Mouse (Mus musculus) forebrain, embryonic 12.5 days (tissue): ENCODE results near the gene Ubtd2. TPM values are rescaled to one million over a fixed set of nuclear protein-coding genes. Genes with fewer than 3 reads are reported as not detected.

Experiments used
- ATAC-seq: fragments of 200-750 bp; cut with Nextera tagmentation; 2 replicates; pipeline ENCODE4 v1.8.0; 2017; ENCODE audit warnings: moderate TSS enrichment; ENCODE audit not compliant: low FRiP score
- H3K27ac ChIP-seq: fragments of 300-500 bp; sonication (generic); 2 replicates; pipeline ENCODE4 v1.5.1; 2016; ENCODE audit warnings: mild to moderate bottlenecking
- H3K27me3 ChIP-seq: fragments of 300-500 bp; sonication (generic); 2 replicates; pipeline ENCODE4 v1.6.1; 2016; ENCODE audit warnings: mild to moderate bottlenecking
- H3K36me3 ChIP-seq: fragments of 300-500 bp; sonication (generic); replicated peaks from 2 replicates; pipeline ENCODE4 v1.6.1; 2016; ENCODE audit warnings: mild to moderate bottlenecking
- H3K4me1 ChIP-seq: fragments of 300-500 bp; sonication (generic); 2 replicates; pipeline ENCODE4 v1.6.1; 2016
- H3K4me2 ChIP-seq: fragments of 300-500 bp; sonication (generic); 2 replicates; pipeline ENCODE4 v1.6.1; 2016; ENCODE audit warnings: mild to moderate bottlenecking, moderate library complexity
- H3K4me3 ChIP-seq: fragments of 300-500 bp; sonication (generic); replicated peaks from 2 replicates; pipeline ENCODE4 v1.5.1; 2016; ENCODE audit warnings: mild to moderate bottlenecking
- H3K9ac ChIP-seq: fragments of 300-500 bp; sonication (generic); 2 replicates; pipeline ENCODE4 v1.6.1; 2016; ENCODE audit warnings: mild to moderate bottlenecking
- H3K9me3 ChIP-seq: fragments of 300-500 bp; sonication (generic); 2 replicates; pipeline ENCODE4 v1.6.1; 2016
- WGBS: fragments of 180-500 bp; shearing (Covaris S2); methylation state at CpG from one replicate; pipeline ENCODE4 v1.1.7; 2016; 5-methylcytosine and 5-hydroxymethylcytosine counted together
- polyA plus RNA-seq: library from polyadenylated mRNA; unstranded; fragments of >200 nt; fragmentation: Nextera tagmentation; extraction: Ambion mirVana; gene quantifications from 2 replicates; pipeline ENCODE4 v1.2.1, GENCODE M21; 2016

Gene Ubtd2
- polyA plus RNA-seq, 1 experiment from 2014 or later: 68.3 TPM

DNA sequence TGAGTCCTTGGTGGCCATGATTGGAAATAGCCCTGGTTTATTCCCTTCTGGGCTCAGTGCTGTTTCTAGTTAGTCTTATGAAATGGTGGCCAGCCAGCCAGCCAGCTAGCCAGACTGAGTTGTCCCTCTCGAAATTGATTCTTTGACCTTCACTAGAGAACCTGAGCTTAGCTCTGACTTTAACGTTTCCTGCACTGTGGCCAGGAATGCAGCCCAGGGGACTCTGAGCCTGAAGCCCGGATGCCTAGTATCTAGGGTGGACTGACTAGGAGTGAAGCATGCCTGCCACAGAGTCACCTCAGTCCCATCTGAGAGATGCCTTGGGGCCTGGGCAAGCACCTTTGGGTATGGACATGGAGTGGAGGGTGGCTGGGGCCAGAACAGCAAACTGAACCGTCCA lies 109.5 kb downstream of the Ubtd2 start:
- H3K9me3 ChIP-seq: no peaks in the 10 kb centered on the region
- peaks cover 6% of the 10 kb centered on the region for H3K4me1 ChIP-seq
- 62% methylated on average over 4 of the region's 4 CpGs for WGBS
- H3K27me3 ChIP-seq: no peaks in the 10 kb centered on the region
- no peaks in the 10 kb centered on the region for H3K36me3 ChIP-seq
- no peak overlapping the region for H3K4me2 ChIP-seq
- ATAC-seq: no peak
- H3K9ac ChIP-seq: no peak overlapping the region
- H3K4me3 ChIP-seq: no peak overlapping the region
- 0 out of 2 replicates have a peak overlapping the region, but pooled peaks have one; percentile 13 for H3K27ac ChIP-seq

GRCm38 (mm10) chr11:32565088-32565487 lies 109.9 kb downstream of the Ubtd2 start:
- Histone ChIP-seq H3K4me1 (peaks cover 6% of the 10 kb centered on the region), H3K4me2 (no peak overlapping the region), H3K36me3 (no peaks in the 10 kb centered on the region), H3K27ac (0 out of 2 replicates have a peak overlapping the region, but pooled peaks have one; percentile 13), H3K9me3 (no peaks in the 10 kb centered on the region), H3K4me3 (no peak overlapping the region), H3K27me3 (no peaks in the 10 kb centered on the region), H3K9ac (no peak overlapping the region)
- no peak for ATAC-seq
- WGBS: 62% methylated on average over 8 of the region's 8 CpGs

GRCm38 (mm10) chr11:32566184-32566583 lies 111.0 kb downstream of the Ubtd2 start:
- no peak overlapping the region for H3K27ac ChIP-seq
- no peak for ATAC-seq
- no peak overlapping the region for H3K4me2 ChIP-seq
- H3K9me3 ChIP-seq: no peaks in the 10 kb centered on the region
- WGBS: 92% methylated on average over 6 of the region's 6 CpGs
- no peaks in the 10 kb centered on the region for H3K27me3 ChIP-seq
- no peak overlapping the region for H3K4me3 ChIP-seq
- peaks cover 6% of the 10 kb centered on the region for H3K4me1 ChIP-seq
- no peak overlapping the region for H3K9ac ChIP-seq
- H3K36me3 ChIP-seq: no peaks in the 10 kb centered on the region

Other genes with a start within 250 kb of the Ubtd2 start
- 61.4 and 62.7 TPM in 2 replicates for gene Snrnp25, start 250.0 kb upstream of the Ubtd2 start, polyA plus RNA-seq
- 18.3 and 19.1 TPM in 2 replicates for gene Rhbdf1, start 233.1 kb upstream of the Ubtd2 start, polyA plus RNA-seq
- gene Mpg, start 228.9 kb upstream of the Ubtd2 start, polyA plus RNA-seq: 25.0 and 29.3 TPM in 2 replicates
- gene Nprl3, start 187.7 kb upstream of the Ubtd2 start, polyA plus RNA-seq: 50.2 and 50.9 TPM in 2 replicates
- gene Hba-x, start 179.0 kb upstream of the Ubtd2 start, polyA plus RNA-seq: 1,147 and 1,607 TPM in 2 replicates
- 2,326 and 2,947 TPM in 2 replicates for gene Hba-a1, start 171.9 kb upstream of the Ubtd2 start, polyA plus RNA-seq
- gene Hbq1b, start 168.4 kb upstream of the Ubtd2 start, polyA plus RNA-seq: 2.4 TPM in 2 replicates
- 4,843 and 6,486 TPM in 2 replicates for gene Hba-a2, start 158.9 kb upstream of the Ubtd2 start, polyA plus RNA-seq
- gene Hbq1a, start 155.3 kb upstream of the Ubtd2 start, polyA plus RNA-seq: 0.73 TPM in 1 of 2 replicates, not detected in the other
- 25.2 and 26.0 TPM in 2 replicates for gene Sh3pxd2b, start 107.5 kb upstream of the Ubtd2 start, polyA plus RNA-seq
- 0.27 TPM in 1 of 2 replicates, not detected in the other for gene Efcab9, start 76.7 kb downstream of the Ubtd2 start, polyA plus RNA-seq
- gene Stk10, start 77.9 kb downstream of the Ubtd2 start, polyA plus RNA-seq: 2.3 and 2.4 TPM in 2 replicates
- gene Fbxw11, start 187.4 kb downstream of the Ubtd2 start, polyA plus RNA-seq: 111 and 114 TPM in 2 replicates